Mouse (Mus musculus): ENCODE data around the gene Ppp1r13b. TPM values are rescaled to one million over a fixed set of nuclear protein-coding genes. Genes with fewer than 3 reads are reported as not detected.
A peak's percentile ranks its signal among the peaks of the same experiment; 100 is the strongest.

The Ppp1r13b gene
- polyA plus RNA-seq, 1 experiment from 2014 or later, result 6.8 TPM

DNA sequence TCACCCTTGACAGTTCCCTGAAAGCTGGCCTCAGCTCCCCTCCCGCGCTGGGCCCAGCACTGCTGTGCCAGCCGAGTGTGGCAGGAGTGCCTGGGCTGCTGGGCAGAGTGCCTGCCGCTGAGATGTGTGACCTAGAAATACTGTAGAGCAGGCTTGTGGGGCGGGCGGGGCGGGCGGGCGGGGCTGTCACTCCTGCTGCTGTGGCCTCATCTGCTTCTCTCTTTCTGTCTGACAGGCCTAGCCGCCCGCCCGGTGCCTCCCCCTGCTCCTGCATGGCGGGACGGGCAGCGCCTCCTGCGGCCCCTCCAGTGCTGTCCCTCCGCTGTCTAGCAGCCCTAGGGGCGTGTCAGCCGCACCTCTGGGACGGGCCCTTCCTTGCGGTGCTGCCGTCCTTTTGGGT is 113.8 kb downstream of the Ppp1r13b start:
- Histone ChIP-seq H3K27ac (replicated peaks; ENCODE audit: low read depth, low read length) (no peak overlapping the region), H3K36me3 (replicated peaks; ENCODE audit: control insufficient read depth, insufficient read depth, low read depth, low read length) (peaks cover 4% of the 10 kb centered on the region; the same call in 1 of the 2 replicates), H3K9me3 (replicated peaks; ENCODE audit: control insufficient read depth, low read length) (no peaks in the 10 kb centered on the region), H3K4me3 (ENCODE audit: low read depth, low read length) (no peak overlapping the region), H3K9ac (replicated peaks; ENCODE audit: low read length) (no peak overlapping the region), H3K4me1 (ENCODE audit: control insufficient read depth, insufficient read depth, low read length) (no peaks in the 10 kb centered on the region), H3K4me2 (ENCODE audit: low read depth, low read length) (no peak overlapping the region), H3K27me3 (ENCODE audit: control insufficient read depth, insufficient read depth, low read length) (no peaks in the 10 kb centered on the region)
- DNase-seq (ENCODE audit: low spot score) (no peak), ATAC-seq (replicated peaks; ENCODE audit: insufficient number of reproducible peaks, low FRiP score, low TSS enrichment, low read depth) (no peak)
- 83% methylated on average over 22 of the region's 22 CpGs for WGBS

DNA sequence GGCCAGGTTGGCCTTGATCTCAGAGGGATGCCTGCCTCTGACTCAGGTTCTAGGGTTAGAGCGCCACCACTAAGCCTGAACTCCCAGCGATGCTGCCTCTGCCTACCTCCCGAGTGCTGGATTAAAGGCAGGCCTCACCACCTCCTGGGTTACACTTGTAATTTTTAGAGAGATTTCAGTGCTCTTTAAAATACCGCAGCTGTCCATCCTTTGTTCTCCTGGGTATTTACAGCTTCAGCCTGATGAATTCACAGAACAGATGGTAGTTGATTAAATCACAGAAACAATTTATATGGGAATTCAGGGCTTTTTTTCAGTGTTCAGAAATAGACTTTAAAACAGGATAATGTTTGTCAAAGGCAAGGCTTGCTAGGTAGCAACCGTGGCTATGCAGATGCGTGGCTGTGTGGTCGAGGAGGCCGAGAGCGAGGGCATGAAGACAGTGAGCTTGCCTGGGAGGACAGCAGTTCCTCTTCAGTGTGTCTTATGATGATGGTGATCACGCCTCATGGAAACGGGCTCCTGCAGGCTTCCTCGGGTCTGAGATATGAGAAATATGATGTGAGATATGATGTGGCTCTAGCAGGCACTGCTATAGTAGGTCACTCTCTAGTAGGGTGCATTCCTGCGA is 116.3 kb downstream of the Ppp1r13b start:
- no peaks in the 10 kb centered on the region for H3K9me3 ChIP-seq (replicated peaks; ENCODE audit: control insufficient read depth, low read length)
- ATAC-seq (replicated peaks; ENCODE audit: insufficient number of reproducible peaks, low FRiP score, low TSS enrichment, low read depth), result no peak
- H3K4me2 ChIP-seq (ENCODE audit: low read depth, low read length), result no peak overlapping the region
- H3K4me1 ChIP-seq (ENCODE audit: control insufficient read depth, insufficient read depth, low read length), result no peaks in the 10 kb centered on the region
- no peak overlapping the region for H3K9ac ChIP-seq (replicated peaks; ENCODE audit: low read length)
- no peaks in the 10 kb centered on the region for H3K27me3 ChIP-seq (ENCODE audit: control insufficient read depth, insufficient read depth, low read length)
- 91% methylated on average over 13 of the region's 13 CpGs for WGBS
- H3K27ac ChIP-seq (replicated peaks; ENCODE audit: low read depth, low read length), result no peak overlapping the region
- H3K36me3 ChIP-seq (replicated peaks; ENCODE audit: control insufficient read depth, insufficient read depth, low read depth, low read length), result peaks cover 9% of the 10 kb centered on the region; the same call in 1 of the 2 replicates
- DNase-seq (ENCODE audit: low spot score), result no peak
- H3K4me3 ChIP-seq (ENCODE audit: low read depth, low read length), result no peak overlapping the region

DNA sequence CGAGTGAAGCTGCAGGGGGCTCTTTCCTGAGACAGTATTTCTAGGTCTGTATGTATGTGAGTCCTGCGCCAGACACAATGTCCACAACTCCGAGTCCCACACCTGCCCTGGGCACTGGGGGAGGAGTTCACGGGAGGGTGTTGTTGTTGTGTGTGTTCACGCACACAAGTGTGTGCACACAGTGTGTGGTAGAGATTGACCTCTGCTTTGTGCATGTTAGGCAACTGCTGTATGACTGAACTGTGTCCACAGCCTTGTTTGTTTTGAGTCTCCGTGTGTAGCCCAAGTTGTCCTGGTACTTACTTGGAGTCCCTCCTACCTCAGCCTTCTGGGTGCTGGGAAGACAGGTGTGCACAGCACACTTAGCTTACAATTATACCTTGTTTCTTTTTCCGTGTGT is 117.3 kb downstream of the Ppp1r13b start:
- Histone ChIP-seq H3K27me3 (ENCODE audit: control insufficient read depth, insufficient read depth, low read length) (no peaks in the 10 kb centered on the region), H3K4me2 (ENCODE audit: low read depth, low read length) (no peak overlapping the region), H3K27ac (replicated peaks; ENCODE audit: low read depth, low read length) (no peak overlapping the region), H3K9me3 (replicated peaks; ENCODE audit: control insufficient read depth, low read length) (no peaks in the 10 kb centered on the region), H3K4me3 (ENCODE audit: low read depth, low read length) (no peak overlapping the region), H3K9ac (replicated peaks; ENCODE audit: low read length) (no peak overlapping the region), H3K4me1 (ENCODE audit: control insufficient read depth, insufficient read depth, low read length) (no peaks in the 10 kb centered on the region), H3K36me3 (replicated peaks; ENCODE audit: control insufficient read depth, insufficient read depth, low read depth, low read length) (peaks cover 9% of the 10 kb centered on the region; the same call in 1 of the 2 replicates)
- 92% methylated on average over 7 of the region's 7 CpGs for WGBS
- no peak for ATAC-seq (replicated peaks; ENCODE audit: insufficient number of reproducible peaks, low FRiP score, low TSS enrichment, low read depth)
- DNase-seq (ENCODE audit: low spot score), result no peak

DNA sequence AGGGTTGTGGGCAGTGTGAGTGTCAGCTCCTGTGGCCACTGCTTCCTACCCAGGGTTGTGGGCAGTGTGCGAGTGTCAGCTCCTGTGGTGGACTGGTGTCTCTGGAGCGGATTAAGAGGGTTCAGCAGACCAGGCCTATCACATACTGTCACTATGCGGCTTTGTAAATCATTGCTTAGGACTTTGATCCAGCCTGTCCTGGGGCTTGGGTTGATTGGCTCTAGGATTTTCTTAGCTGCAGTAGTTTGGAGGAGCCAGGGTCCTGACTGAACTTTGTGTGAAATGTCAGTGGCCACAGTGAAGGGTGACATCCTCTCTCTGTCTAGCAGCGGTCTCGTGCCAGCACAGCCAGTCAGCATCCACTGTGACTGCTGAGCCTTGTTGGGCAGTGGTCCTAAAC is 117.8 kb downstream of the Ppp1r13b start:
- H3K9ac ChIP-seq (replicated peaks; ENCODE audit: low read length), result no peak overlapping the region
- no peaks in the 10 kb centered on the region for H3K27me3 ChIP-seq (ENCODE audit: control insufficient read depth, insufficient read depth, low read length)
- H3K4me2 ChIP-seq (ENCODE audit: low read depth, low read length), result no peak overlapping the region
- peaks cover 7% of the 10 kb centered on the region; the same call in 1 of the 2 replicates for H3K36me3 ChIP-seq (replicated peaks; ENCODE audit: control insufficient read depth, insufficient read depth, low read depth, low read length)
- H3K27ac ChIP-seq (replicated peaks; ENCODE audit: low read depth, low read length), result no peak overlapping the region
- DNase-seq (ENCODE audit: low spot score) (no peak), ATAC-seq (replicated peaks; ENCODE audit: insufficient number of reproducible peaks, low FRiP score, low TSS enrichment, low read depth) (0 out of 2 replicates have a peak, but pooled peaks have one; percentile 24)
- H3K4me1 ChIP-seq (ENCODE audit: control insufficient read depth, insufficient read depth, low read length), result no peaks in the 10 kb centered on the region
- H3K4me3 ChIP-seq (ENCODE audit: low read depth, low read length), result no peak overlapping the region
- 96% methylated on average over 5 of the region's 5 CpGs for WGBS
- H3K9me3 ChIP-seq (replicated peaks; ENCODE audit: control insufficient read depth, low read length), result no peaks in the 10 kb centered on the region

DNA sequence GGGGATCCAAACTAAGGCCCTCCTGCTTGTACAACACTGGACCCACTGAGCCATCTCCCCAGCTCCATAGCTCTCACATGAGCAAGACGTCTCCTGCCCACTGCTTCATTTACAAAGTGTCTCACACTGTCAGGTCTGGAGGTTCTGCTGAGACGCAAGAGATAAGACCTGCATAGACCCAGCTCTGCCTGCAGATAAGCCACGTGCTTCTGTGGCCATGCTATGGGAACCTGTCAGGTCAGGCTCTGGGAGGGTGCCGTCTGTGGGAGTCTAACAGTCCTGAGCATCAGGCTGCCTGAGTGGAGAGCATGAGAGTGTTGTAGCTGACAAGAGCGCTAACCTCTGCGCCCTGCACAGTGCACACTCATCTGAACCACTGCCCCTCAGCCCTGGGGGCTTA is 120.9 kb downstream of the Ppp1r13b start:
- H3K9ac ChIP-seq (replicated peaks; ENCODE audit: low read length), result no peak overlapping the region
- H3K9me3 ChIP-seq (replicated peaks; ENCODE audit: control insufficient read depth, low read length), result no peaks in the 10 kb centered on the region
- H3K4me1 ChIP-seq (ENCODE audit: control insufficient read depth, insufficient read depth, low read length), result no peaks in the 10 kb centered on the region
- no peaks in the 10 kb centered on the region for H3K27me3 ChIP-seq (ENCODE audit: control insufficient read depth, insufficient read depth, low read length)
- no peak overlapping the region for H3K27ac ChIP-seq (replicated peaks; ENCODE audit: low read depth, low read length)
- H3K4me3 ChIP-seq (ENCODE audit: low read depth, low read length), result no peak overlapping the region
- 93% methylated on average over 6 of the region's 6 CpGs for WGBS
- peaks cover 13% of the 10 kb centered on the region for H3K36me3 ChIP-seq (replicated peaks; ENCODE audit: control insufficient read depth, insufficient read depth, low read depth, low read length)
- DNase-seq (ENCODE audit: low spot score), result no peak
- no peak for ATAC-seq (replicated peaks; ENCODE audit: insufficient number of reproducible peaks, low FRiP score, low TSS enrichment, low read depth)
- H3K4me2 ChIP-seq (ENCODE audit: low read depth, low read length), result no peak overlapping the region

DNA sequence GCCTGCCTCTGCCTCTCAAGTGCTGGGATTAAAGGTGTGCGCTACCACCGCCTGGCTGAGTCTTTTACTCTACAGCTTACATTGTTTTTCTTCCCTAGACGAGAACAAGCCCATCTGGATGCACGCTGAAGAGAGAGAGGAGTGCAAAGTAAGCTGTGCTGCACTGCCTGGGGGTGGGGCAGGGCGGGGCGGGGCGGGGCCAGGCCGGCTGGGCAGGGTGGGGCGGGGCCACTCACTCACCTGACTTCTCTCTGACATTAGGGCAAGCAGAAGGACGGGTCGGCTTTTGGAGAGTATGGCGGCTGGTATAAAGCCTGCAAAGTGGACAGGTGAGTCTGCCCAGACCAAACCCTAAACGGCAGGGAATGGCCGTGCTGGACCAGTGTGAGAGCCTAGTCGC is 122.7 kb downstream of the Ppp1r13b start:
- Histone ChIP-seq H3K36me3 (replicated peaks; ENCODE audit: control insufficient read depth, insufficient read depth, low read depth, low read length) (peaks cover 13% of the 10 kb centered on the region), H3K4me1 (ENCODE audit: control insufficient read depth, insufficient read depth, low read length) (no peaks in the 10 kb centered on the region), H3K27me3 (ENCODE audit: control insufficient read depth, insufficient read depth, low read length) (no peaks in the 10 kb centered on the region), H3K9ac (replicated peaks; ENCODE audit: low read length) (no peak overlapping the region), H3K4me2 (ENCODE audit: low read depth, low read length) (no peak overlapping the region), H3K9me3 (replicated peaks; ENCODE audit: control insufficient read depth, low read length) (no peaks in the 10 kb centered on the region), H3K4me3 (ENCODE audit: low read depth, low read length) (no peak overlapping the region), H3K27ac (replicated peaks; ENCODE audit: low read depth, low read length) (no peak overlapping the region)
- ATAC-seq (replicated peaks; ENCODE audit: insufficient number of reproducible peaks, low FRiP score, low TSS enrichment, low read depth) (no peak), DNase-seq (ENCODE audit: low spot score) (no peak)
- 69% methylated on average over 15 of the region's 15 CpGs for WGBS

DNA sequence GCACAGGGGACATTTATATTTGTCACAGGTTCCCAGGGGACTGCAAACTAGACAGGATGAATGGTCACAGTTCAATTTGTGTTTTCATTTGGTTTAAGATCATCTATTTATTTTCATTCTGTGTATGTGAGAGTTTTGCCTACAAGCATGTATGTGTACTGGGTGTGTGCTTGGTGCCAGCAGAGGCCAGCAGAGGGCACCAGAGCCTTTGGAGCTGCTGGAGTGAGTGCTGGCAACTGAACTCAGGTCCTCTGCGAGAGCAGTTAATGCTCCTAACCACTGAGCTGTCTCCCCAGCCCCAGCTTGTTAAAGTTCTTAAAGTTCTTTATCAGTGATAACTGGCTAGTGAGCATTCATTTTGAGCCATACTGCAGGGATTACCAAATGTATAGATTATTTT is 128.4 kb downstream of the Ppp1r13b start:
- ATAC-seq (replicated peaks; ENCODE audit: insufficient number of reproducible peaks, low FRiP score, low TSS enrichment, low read depth) (no peak), DNase-seq (ENCODE audit: low spot score) (no peak)
- Histone ChIP-seq H3K4me2 (ENCODE audit: low read depth, low read length) (no peak overlapping the region), H3K27me3 (ENCODE audit: control insufficient read depth, insufficient read depth, low read length) (no peaks in the 10 kb centered on the region), H3K36me3 (replicated peaks; ENCODE audit: control insufficient read depth, insufficient read depth, low read depth, low read length) (peaks cover 22% of the 10 kb centered on the region), H3K4me3 (ENCODE audit: low read depth, low read length) (no peak overlapping the region), H3K9me3 (replicated peaks; ENCODE audit: control insufficient read depth, low read length) (no peaks in the 10 kb centered on the region), H3K27ac (replicated peaks; ENCODE audit: low read depth, low read length) (no peak overlapping the region), H3K9ac (replicated peaks; ENCODE audit: low read length) (no peak overlapping the region), H3K4me1 (ENCODE audit: control insufficient read depth, insufficient read depth, low read length) (no peaks in the 10 kb centered on the region)
- 96% methylated on average over 1 of the region's 1 CpGs for WGBS

All from embryonic facial prominence, embryonic 11.5 days (tissue).